Mouse (Mus musculus): ENCODE data around the gene Cabp2. TPM values are rescaled to one million over a fixed set of nuclear protein-coding genes. Genes with fewer than 3 reads are reported as not detected.
"Not testable (repeated sequence)": the region's sequence is repeated elsewhere in the genome, so short reads cannot be mapped to it uniquely, and the experiment has no call there.

Gene Cabp2
- polyA plus RNA-seq, 1 experiment from 2014 or later = not detected

GRCm38 (mm10) chr19:4063357-4063756, 18.0 kb upstream of the Cabp2 start:
- not testable (repeated sequence) for H3K4me2 ChIP-seq (ENCODE audit: low read length); H3K36me3 ChIP-seq (ENCODE audit: control insufficient read depth, insufficient read depth, low read length); H3K9me3 ChIP-seq (ENCODE audit: control insufficient read depth, low read length); H3K4me1 ChIP-seq (ENCODE audit: control insufficient read depth in 2 of 2, insufficient read depth in 2 of 2, low read length in 2 of 2); H3K4me3 ChIP-seq (ENCODE audit: control insufficient read depth in 1 of 2, insufficient read depth in 1 of 2, low read depth in 1 of 2, low read length in 2 of 2); H3K27me3 ChIP-seq (ENCODE audit: control insufficient read depth, insufficient read depth, low read length); H3K9ac ChIP-seq (ENCODE audit: low read length); ATAC-seq (ENCODE audit: insufficient number of reproducible peaks, insufficient read depth, low FRiP score, low read depth)
- 0 out of 4 replicates have a peak overlapping the region, but pooled peaks of 1 of the 2 experiments have one; percentile 37 for H3K27ac ChIP-seq (replicated peaks in 1 of 2; ENCODE audit: control insufficient read depth in 1 of 2, insufficient read depth in 1 of 2, low read depth in 2 of 2, low read length in 2 of 2)
- WGBS = 36% methylated on average over 2 of the region's 4 CpGs

GRCm38 (mm10) chr19:4064501-4064900, 16.9 kb upstream of the Cabp2 start:
- ATAC-seq (ENCODE audit: insufficient number of reproducible peaks, insufficient read depth, low FRiP score, low read depth); H3K9me3 ChIP-seq (ENCODE audit: control insufficient read depth, low read length); H3K4me2 ChIP-seq (ENCODE audit: low read length); H3K27ac ChIP-seq (replicated peaks in 1 of 2; ENCODE audit: control insufficient read depth in 1 of 2, insufficient read depth in 1 of 2, low read depth in 2 of 2, low read length in 2 of 2); H3K27me3 ChIP-seq (ENCODE audit: control insufficient read depth, insufficient read depth, low read length); H3K4me1 ChIP-seq (ENCODE audit: control insufficient read depth in 2 of 2, insufficient read depth in 2 of 2, low read length in 2 of 2); H3K9ac ChIP-seq (ENCODE audit: low read length); H3K36me3 ChIP-seq (ENCODE audit: control insufficient read depth, insufficient read depth, low read length); H3K4me3 ChIP-seq (ENCODE audit: control insufficient read depth in 1 of 2, insufficient read depth in 1 of 2, low read depth in 1 of 2, low read length in 2 of 2): not testable (repeated sequence)
- whole genome bisulfite sequencing = 10% methylated on average over 2 of the region's 11 CpGs

- H3K9me3 ChIP-seq (ENCODE audit: control insufficient read depth, low read length) = no peaks in the 10 kb centered on the region
- ATAC-seq (ENCODE audit: insufficient number of reproducible peaks, insufficient read depth, low FRiP score, low read depth) = no peak
- H3K27ac ChIP-seq (replicated peaks in 1 of 2; ENCODE audit: control insufficient read depth in 1 of 2, insufficient read depth in 1 of 2, low read depth in 2 of 2, low read length in 2 of 2) = no peak overlapping the region
- no peaks in the 10 kb centered on the region for H3K36me3 ChIP-seq (ENCODE audit: control insufficient read depth, insufficient read depth, low read length)
- WGBS = 83% methylated on average over 6 of the region's 6 CpGs
- H3K4me2 ChIP-seq (ENCODE audit: low read length) = no peak overlapping the region
- no peaks in the 10 kb centered on the region for H3K4me1 ChIP-seq (ENCODE audit: control insufficient read depth in 2 of 2, insufficient read depth in 2 of 2, low read length in 2 of 2)
- H3K9ac ChIP-seq (ENCODE audit: low read length) = no peak overlapping the region
- H3K4me3 ChIP-seq (ENCODE audit: control insufficient read depth in 1 of 2, insufficient read depth in 1 of 2, low read depth in 1 of 2, low read length in 2 of 2) = no peak overlapping the region
- no peaks in the 10 kb centered on the region for H3K27me3 ChIP-seq (ENCODE audit: control insufficient read depth, insufficient read depth, low read length)
These were observed 15.1 kb upstream of the Cabp2 start for GRCm38 (mm10) chr19:4066280-4066679.

GRCm38 (mm10) chr19:4066877-4067276, 14.5 kb upstream of the Cabp2 start:
- Histone ChIP-seq H3K36me3 (ENCODE audit: control insufficient read depth, insufficient read depth, low read length) (no peaks in the 10 kb centered on the region), H3K9me3 (ENCODE audit: control insufficient read depth, low read length) (no peaks in the 10 kb centered on the region), H3K27me3 (ENCODE audit: control insufficient read depth, insufficient read depth, low read length) (no peaks in the 10 kb centered on the region), H3K9ac (ENCODE audit: low read length) (no peak overlapping the region), H3K4me3 (ENCODE audit: control insufficient read depth in 1 of 2, insufficient read depth in 1 of 2, low read depth in 1 of 2, low read length in 2 of 2) (no peak overlapping the region), H3K4me2 (ENCODE audit: low read length) (no peak overlapping the region), H3K27ac (replicated peaks in 1 of 2; ENCODE audit: control insufficient read depth in 1 of 2, insufficient read depth in 1 of 2, low read depth in 2 of 2, low read length in 2 of 2) (no peak overlapping the region), H3K4me1 (ENCODE audit: control insufficient read depth in 2 of 2, insufficient read depth in 2 of 2, low read length in 2 of 2) (no peaks in the 10 kb centered on the region)
- no peak for ATAC-seq (ENCODE audit: insufficient number of reproducible peaks, insufficient read depth, low FRiP score, low read depth)

GRCm38 (mm10) chr19:4068242-4068641, 13.1 kb upstream of the Cabp2 start:
- WGBS = 91% methylated on average over 2 of the region's 2 CpGs
- H3K4me2 ChIP-seq (ENCODE audit: low read length); H3K4me1 ChIP-seq (ENCODE audit: control insufficient read depth in 2 of 2, insufficient read depth in 2 of 2, low read length in 2 of 2); H3K36me3 ChIP-seq (ENCODE audit: control insufficient read depth, insufficient read depth, low read length); ATAC-seq (ENCODE audit: insufficient number of reproducible peaks, insufficient read depth, low FRiP score, low read depth); H3K9me3 ChIP-seq (ENCODE audit: control insufficient read depth, low read length); H3K27me3 ChIP-seq (ENCODE audit: control insufficient read depth, insufficient read depth, low read length); H3K4me3 ChIP-seq (ENCODE audit: control insufficient read depth in 1 of 2, insufficient read depth in 1 of 2, low read depth in 1 of 2, low read length in 2 of 2); H3K9ac ChIP-seq (ENCODE audit: low read length); H3K27ac ChIP-seq (replicated peaks in 1 of 2; ENCODE audit: control insufficient read depth in 1 of 2, insufficient read depth in 1 of 2, low read depth in 2 of 2, low read length in 2 of 2): not testable (repeated sequence)

- H3K36me3 ChIP-seq (ENCODE audit: control insufficient read depth, insufficient read depth, low read length) = no peaks in the 10 kb centered on the region
- H3K9ac ChIP-seq (ENCODE audit: low read length) = no peak overlapping the region
- no peaks in the 10 kb centered on the region for H3K4me1 ChIP-seq (ENCODE audit: control insufficient read depth in 2 of 2, insufficient read depth in 2 of 2, low read length in 2 of 2)
- H3K9me3 ChIP-seq (ENCODE audit: control insufficient read depth, low read length) = no peaks in the 10 kb centered on the region
- H3K27ac ChIP-seq (replicated peaks in 1 of 2; ENCODE audit: control insufficient read depth in 1 of 2, insufficient read depth in 1 of 2, low read depth in 2 of 2, low read length in 2 of 2) = no peak overlapping the region
- H3K4me2 ChIP-seq (ENCODE audit: low read length) = no peak overlapping the region
- no peaks in the 10 kb centered on the region for H3K27me3 ChIP-seq (ENCODE audit: control insufficient read depth, insufficient read depth, low read length)
- ATAC-seq (ENCODE audit: insufficient number of reproducible peaks, insufficient read depth, low FRiP score, low read depth) = no peak
- WGBS = 77% methylated on average over 15 of the region's 15 CpGs
- H3K4me3 ChIP-seq (ENCODE audit: control insufficient read depth in 1 of 2, insufficient read depth in 1 of 2, low read depth in 1 of 2, low read length in 2 of 2) = no peak overlapping the region
These were observed 12.5 kb upstream of the Cabp2 start for GRCm38 (mm10) chr19:4068717-4069410.

- H3K4me1 ChIP-seq (ENCODE audit: control insufficient read depth in 2 of 2, insufficient read depth in 2 of 2, low read length in 2 of 2) = no peaks in the 10 kb centered on the region
- H3K9me3 ChIP-seq (ENCODE audit: control insufficient read depth, low read length) = no peaks in the 10 kb centered on the region
- H3K36me3 ChIP-seq (ENCODE audit: control insufficient read depth, insufficient read depth, low read length) = no peaks in the 10 kb centered on the region
- 78% methylated on average over 15 of the region's 15 CpGs for WGBS
- no peak overlapping the region for H3K4me2 ChIP-seq (ENCODE audit: low read length)
- H3K27ac ChIP-seq (replicated peaks in 1 of 2; ENCODE audit: control insufficient read depth in 1 of 2, insufficient read depth in 1 of 2, low read depth in 2 of 2, low read length in 2 of 2) = no peak overlapping the region
- no peak overlapping the region for H3K9ac ChIP-seq (ENCODE audit: low read length)
- no peaks in the 10 kb centered on the region for H3K27me3 ChIP-seq (ENCODE audit: control insufficient read depth, insufficient read depth, low read length)
- ATAC-seq (ENCODE audit: insufficient number of reproducible peaks, insufficient read depth, low FRiP score, low read depth) = no peak
- H3K4me3 ChIP-seq (ENCODE audit: control insufficient read depth in 1 of 2, insufficient read depth in 1 of 2, low read depth in 1 of 2, low read length in 2 of 2) = no peak overlapping the region
These were observed 11.1 kb upstream of the Cabp2 start for GRCm38 (mm10) chr19:4070311-4070710.

- ATAC-seq (ENCODE audit: insufficient number of reproducible peaks, insufficient read depth, low FRiP score, low read depth) = no peak
- H3K4me2 ChIP-seq (ENCODE audit: low read length) = no peak overlapping the region
- no peak overlapping the region for H3K4me3 ChIP-seq (ENCODE audit: control insufficient read depth in 1 of 2, insufficient read depth in 1 of 2, low read depth in 1 of 2, low read length in 2 of 2)
- no peak overlapping the region for H3K27ac ChIP-seq (replicated peaks in 1 of 2; ENCODE audit: control insufficient read depth in 1 of 2, insufficient read depth in 1 of 2, low read depth in 2 of 2, low read length in 2 of 2)
- H3K9ac ChIP-seq (ENCODE audit: low read length) = no peak overlapping the region
- H3K27me3 ChIP-seq (ENCODE audit: control insufficient read depth, insufficient read depth, low read length) = no peaks in the 10 kb centered on the region
- H3K9me3 ChIP-seq (ENCODE audit: control insufficient read depth, low read length) = no peaks in the 10 kb centered on the region
- no peaks in the 10 kb centered on the region for H3K4me1 ChIP-seq (ENCODE audit: control insufficient read depth in 2 of 2, insufficient read depth in 2 of 2, low read length in 2 of 2)
- no peaks in the 10 kb centered on the region for H3K36me3 ChIP-seq (ENCODE audit: control insufficient read depth, insufficient read depth, low read length)
- WGBS = 80% methylated on average over 8 of the region's 8 CpGs
These were observed 10.6 kb upstream of the Cabp2 start for GRCm38 (mm10) chr19:4070756-4071155.

Measured in heart, embryonic 14.5 days (tissue).